Mouse (Mus musculus) brain, embryonic 14.5 days (tissue): ENCODE results near the gene Fscn2.

Experiments
- CTCF ChIP-seq: fragments of 200-500 bp; IDR thresholded peaks from 2 replicates; pipeline ENCODE4 v1.5.1; 2012; ENCODE audit warnings: inconsistent platforms, mild to moderate bottlenecking, moderate library complexity, borderline replicate concordance; ENCODE audit not compliant: insufficient read depth, insufficient read length; ENCODE audit errors: extremely low read depth
- POLR2A ChIP-seq: fragments of 200-500 bp; IDR thresholded peaks from 2 replicates; pipeline ENCODE4 v1.6.1; 2012; ENCODE audit warnings: mild to moderate bottlenecking, inconsistent platforms, borderline replicate concordance; ENCODE audit not compliant: poor library complexity, insufficient read depth, insufficient read length, severe bottlenecking; ENCODE audit errors: extremely low read depth

- TF ChIP-seq CTCF (no peak), POLR2A (no peak)
These were observed 1.9 kb upstream of the Fscn2 start for GRCm38 (mm10) chr11:120359391-120359790.
